Mouse (Mus musculus) frontal cortex, postnatal 10 days (tissue): Measurements from ENCODE around the gene Ifitm6.
"Not testable (repeated sequence)": the region's sequence is repeated elsewhere in the genome, so short reads cannot be mapped to it uniquely, and the experiment has no call there.

Experiments
- DNase-seq, 2 experiments: peaks; one replicate each; pipeline ENCODE4 v3.0.0; 2022; ENCODE audit warnings: low spot score in 2 of 2, mixed read lengths in 1 of 2

Ifitm6 gene

DNA sequence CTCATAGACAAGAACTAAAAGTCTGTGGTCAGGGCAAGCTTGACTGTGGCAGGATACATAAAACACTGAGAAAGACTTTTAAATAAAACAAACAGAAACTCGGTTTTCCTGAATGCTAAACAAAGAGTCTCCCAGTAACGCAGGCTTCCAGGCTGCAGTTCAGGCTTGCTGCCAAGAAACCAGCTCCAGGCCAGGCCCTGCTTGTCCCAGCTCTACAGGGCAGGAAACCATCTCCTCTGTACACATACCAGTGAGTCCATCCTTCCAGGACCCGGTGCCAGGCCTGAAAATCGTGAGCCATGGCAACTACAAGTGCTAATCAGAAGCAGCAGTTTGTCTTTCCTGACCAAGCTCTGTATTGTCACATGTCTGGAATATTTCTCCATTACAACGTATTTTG lies 23.9 kb upstream of the Ifitm6 start:
- no peak for DNase-seq

DNA sequence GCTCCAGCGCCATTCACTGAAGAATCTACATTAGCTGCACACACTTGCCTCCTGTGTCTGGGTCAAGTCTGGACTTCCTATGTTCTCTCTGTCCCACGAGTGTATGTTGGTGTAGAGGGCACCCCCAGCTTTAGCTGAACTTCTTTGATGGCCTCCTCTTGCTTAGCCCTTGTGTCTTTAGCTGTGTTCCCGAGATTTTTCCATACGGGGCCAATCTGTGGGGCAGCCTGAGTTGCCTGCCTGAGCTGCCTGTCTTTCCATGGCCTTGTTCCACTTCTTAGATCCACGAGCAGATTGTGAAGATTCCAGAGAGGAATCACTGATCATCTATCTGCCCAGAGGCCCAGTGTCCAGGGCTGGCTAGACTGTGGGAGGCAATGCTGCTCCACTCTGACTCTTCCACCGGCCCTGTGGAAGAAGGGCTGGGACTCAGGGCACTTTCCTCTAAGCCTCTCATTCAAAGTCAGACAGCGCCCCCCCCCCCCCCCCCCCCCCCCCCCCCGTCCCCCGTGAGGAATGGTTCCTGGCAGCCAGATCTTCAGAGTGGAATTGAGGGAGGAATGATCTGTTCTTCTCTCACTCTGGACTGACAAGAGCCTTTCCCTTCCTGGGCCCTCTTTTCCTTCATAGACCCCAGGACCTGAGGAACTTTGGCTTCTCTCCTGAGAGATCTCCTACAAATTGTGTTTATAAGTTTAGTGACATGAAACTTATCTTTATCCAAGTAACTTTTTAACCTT lies 23.3 kb upstream of the Ifitm6 start:
- no peak for DNase-seq

DNA sequence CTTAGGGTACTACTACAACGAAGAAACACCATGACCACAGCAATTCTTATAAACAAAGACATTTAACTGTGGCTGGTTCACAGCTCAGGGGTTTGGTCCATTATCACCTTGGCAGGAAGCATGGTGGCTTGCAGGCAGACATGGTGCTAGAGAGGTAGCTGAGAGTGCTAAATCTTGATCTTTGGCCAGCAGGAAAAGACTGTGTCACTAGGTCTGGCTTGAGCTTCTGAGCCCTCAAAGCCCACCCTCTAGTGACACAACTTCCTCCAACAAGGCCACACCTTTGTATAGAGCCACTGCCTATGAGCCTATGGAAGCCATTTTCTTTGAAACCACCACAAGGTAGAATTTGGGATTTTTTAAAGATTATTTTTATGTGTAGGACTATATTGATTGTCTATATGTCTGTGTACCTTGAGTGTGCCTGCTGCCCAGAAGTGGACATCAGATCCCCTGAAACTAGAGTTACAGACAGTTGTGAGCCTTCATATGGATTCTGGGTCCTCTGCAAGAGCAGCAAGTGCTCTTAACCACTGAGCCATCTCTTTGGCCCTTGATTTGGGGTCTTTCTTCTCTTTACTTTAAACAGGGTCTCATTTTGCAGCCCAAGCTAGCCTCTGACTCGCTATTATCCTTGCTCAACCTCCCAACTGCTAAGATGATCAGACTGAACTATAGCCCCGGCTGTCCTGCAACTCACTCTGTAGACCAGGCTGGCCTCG lies 21.8 kb upstream of the Ifitm6 start:
- DNase-seq = no peak

DNA sequence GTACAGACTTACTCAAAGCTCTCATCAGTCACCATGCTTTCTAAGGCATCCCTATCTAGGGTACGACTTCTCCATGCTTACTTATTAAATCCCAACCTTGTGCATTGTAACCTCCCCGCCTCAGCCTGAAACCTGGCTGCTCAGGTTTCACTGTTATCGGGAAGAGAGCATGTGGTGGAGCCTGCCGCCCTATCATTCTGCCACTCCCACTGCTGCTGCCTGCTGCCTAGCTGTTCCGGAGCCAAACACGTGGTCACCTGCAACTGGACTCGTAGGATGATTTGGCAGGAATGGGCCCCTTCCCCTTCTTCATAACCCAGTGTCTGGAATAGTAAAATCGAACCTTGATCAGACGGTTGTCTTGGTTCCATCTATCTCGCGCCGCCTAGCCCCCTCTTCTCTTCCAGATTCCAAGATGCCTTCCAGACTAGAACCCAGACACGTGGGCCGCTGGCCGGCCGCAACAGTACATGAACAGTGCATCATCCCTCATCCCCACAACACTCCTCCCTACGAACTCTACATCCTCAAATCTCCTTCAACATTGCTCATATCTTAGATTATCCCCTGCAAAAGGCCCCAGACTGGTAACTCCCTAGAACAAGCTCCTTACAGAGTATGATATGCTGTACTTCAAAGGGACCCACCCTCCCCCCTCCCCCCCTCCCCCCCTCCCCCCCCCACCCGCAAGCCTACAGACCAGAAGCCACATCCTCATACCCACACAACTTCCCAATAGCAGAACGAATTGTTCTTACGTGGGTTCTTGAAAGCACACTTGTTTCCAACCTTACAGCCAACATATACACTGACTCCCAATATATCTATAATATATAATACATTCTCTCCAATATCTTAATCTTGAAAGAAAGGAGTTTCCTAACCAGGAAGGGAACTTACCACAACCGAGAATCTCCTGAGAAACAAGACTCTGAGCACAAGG lies 20.6 kb upstream of the Ifitm6 start:
- DNase-seq = no peak

DNA sequence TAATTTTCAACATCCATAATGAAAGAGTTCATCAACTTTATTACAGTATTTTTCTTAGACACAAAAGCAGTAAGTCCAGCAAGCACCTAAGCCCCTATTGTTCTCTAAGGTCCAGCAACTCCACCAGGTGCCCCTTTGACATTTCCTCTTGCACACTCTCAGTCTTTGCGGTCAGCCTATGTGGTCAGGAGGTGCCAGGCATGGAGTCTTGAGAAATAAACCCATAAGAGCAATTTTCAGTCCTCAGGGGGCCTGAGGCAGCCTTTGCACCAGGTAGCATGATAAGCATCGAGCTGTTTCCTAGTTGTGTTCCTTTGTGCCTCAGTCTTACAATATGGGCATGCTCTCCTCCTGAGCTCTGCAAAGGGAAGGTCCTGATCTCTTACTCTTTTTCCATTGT lies 18.9 kb upstream of the Ifitm6 start:
- not testable (repeated sequence) for DNase-seq

DNA sequence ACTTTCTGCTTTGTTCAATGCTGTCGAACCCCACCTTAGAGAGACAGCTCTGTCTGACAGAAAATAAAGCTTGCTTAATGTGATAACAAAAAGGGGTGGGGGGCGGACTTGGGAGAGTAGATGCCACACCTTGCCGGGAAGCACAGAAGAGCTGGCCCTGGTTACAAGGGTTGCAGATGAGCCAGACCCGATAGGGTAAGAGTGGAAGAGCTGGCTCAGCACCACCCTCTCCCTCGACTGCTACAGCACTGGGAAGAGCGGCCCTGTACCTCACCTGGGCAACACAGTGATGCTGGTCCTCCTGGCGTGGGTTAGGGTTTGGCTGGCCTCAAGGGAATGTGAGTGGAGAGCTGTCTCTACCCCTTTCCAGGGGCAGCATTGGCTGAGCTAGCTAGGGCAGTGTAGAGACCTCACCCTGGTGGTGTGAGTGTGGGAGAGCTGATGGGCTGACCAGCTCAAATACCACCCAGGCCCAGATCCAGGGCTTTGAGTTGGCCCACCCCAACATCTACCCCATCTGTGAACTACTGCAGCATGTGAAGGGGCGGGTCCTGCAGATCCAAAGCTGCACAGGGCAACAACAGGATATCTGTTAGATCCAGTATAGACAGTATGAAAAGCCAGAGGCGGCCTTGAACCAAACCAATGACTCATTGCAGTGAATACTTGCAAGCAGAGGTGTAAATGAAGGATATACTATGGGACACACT lies 14.9 kb upstream of the Ifitm6 start:
- no peak for DNase-seq

DNA sequence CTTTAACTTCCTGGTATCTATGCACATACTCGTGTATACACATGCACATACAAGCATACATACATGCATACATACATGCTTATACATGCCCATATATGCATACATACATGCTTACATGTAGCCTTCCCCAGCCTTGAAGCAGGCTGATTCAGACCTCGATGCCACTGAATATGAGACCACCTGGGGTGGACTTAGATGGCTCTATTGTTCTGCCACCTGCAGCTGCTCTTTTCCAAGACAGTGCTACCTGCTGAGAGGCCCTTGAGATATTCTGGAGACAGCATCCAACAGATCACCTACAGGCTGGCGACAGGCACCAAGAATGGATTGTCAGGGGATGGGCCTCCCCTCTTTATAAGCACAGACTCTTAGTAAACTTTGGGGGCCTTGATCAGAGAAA lies 12.7 kb upstream of the Ifitm6 start:
- DNase-seq = no peak

DNA sequence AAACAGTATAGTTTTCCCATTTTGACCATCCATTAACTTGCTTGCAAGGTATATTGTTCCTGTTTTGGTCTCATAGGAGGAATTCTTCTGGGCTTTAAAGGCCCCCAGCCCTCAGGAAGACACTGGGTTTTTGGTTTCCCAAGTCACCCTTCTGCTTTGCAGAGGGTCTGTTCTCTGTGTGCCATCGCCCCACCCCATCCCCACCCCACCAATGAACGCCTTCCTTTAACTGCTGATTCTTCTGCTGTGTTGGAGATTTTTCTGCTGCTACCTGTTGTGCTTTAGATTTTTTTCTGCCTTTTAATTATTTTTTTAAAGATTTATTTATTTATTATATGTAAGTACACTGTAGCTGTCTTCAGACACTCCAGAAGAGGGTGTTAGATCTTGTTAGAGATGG lies 11.1 kb upstream of the Ifitm6 start, which contains the start of gene Gm17387:
TSS of gene Gm17387 (plus strand) at position 301 of the 400 bp plus-strand sequence.
- no peak for DNase-seq

DNA sequence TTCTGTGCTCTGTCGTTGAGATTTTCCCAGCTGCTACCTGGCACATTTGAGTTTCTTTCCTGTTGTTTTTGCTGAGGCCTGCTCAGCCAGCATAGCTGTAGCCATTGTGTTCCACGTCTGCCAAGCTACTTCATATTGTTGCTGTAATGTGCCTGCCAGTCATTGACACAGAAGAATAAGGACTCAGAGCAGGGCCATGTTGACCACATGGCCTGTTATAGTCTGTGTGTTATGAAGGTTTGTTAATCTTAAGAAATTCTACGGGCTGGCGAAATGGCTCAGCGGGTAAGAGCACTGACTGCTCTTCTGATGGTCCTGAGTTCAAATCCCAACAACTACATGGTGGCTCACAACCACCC lies 9.0 kb upstream of the Ifitm6 start:
- no peak for DNase-seq

DNA sequence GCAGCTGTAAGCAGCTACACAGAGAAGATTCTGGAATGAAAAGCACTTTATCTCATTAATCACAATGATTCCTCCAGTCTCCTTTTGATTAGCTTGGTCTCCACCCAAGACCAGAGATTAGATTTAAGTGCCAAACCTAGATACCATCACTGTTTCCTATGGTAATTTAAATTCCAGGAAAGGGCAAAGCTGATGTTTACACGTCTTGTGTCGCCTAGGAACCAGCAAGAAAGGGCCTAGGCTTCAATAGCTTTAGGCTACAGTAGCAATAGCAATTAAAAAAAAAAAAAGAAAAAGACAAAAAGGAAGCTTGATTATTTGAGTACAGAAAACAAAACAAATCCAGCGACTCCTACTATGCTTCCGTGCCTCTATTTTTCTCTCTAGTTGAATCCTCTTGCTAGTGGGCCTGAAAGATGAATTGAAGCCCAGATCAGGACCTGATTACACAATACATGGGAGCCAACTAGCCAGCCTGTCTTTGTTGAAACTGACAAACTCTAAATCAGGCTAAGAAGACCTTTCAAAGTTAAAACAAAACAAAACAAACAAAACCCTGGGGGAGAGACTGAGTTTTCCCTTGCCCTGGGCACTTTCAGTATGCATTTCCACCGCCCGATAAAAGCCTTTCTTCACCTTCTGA lies 8.5 kb upstream of the Ifitm6 start:
- DNase-seq = no peak

DNA sequence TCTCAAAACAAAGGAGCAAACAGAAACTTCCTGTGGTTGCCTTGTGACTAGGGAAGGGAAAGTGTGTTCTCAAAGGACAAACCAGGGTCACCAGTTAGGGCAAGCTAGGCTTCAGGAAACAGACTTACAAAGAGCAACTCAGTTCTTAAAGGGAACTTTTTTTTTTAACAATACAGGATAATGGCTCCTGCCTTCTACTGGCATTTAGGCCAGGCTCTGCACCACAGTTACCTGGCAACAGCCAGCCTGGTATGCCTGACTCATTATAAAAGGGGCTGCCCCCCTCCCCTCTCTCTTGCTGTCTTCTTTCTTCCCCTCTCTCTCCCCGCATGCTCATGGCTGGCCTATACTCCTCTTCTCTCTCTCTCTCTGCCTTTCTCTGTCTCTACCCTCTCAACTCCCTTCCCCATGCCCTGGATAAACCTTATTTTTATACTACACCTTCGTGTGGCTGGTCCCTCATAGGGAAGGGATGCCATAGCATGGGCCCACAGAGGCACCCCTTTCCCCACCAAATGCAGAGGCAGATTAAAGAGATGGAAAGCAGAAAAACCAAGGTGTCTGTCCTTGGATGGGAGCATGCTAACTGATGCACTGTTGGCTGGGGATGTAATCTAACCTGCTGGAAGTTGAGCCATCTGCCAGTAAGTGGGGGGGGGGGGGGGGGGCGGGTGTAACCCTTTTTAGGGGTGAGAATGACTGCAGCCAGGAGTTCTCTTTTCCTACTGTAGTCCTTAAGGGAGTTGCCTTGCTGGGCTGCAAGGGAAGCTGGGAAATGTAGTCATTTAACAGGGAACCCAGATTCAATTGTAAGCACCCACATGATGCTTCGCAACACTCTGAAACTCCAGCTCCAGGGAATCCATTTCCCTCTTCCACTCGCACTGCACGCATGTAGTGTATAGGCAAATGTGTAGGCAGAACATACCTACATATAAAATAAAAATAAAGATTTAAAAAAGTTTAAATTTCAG lies 7.4 kb upstream of the Ifitm6 start:
- no peak for DNase-seq

DNA sequence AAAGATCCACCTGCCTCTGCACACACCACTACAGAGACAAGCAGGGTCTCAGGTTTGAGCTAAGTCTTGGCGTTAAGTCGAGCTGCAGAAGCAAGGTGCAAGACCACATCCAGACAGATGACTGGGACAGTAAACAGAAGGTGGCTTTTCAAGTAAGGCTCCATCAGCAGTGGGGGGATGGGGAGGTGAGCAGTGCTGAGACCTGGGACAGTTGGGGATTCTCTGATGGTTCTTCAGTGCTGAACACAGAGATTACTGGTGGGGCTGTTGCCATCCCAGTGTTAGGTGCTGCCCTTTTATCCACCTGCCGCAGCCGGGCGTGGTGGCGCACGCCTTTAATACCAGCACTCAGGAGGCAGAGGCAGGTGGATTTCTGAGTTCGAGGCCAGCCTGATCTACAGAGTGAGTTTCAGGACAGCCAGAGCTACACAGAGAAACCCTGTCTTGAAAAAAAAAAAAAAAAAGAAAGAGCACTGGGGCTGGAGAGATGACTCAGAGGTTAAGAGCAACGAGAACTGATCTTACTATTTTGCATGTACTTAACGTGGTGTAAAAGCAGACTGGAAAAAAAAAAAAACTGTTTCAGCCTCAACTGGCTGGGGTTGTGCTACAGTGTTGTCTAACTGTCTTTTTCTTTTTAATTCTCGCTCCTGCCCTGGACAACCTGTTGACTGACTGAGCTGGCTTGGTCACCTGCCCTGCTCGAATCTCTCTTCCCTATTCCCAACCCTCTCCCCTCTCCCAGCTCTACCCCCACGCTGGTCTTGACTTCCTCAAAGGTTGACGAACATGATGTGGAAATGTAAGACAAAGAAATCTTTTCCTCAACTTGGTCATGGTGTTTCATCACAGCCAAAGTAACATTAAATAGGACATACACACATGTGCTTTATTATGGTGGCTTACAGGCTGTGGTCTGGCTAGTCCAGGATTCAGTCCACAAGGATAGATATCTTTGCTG lies 4.0 kb upstream of the Ifitm6 start:
- no peak for DNase-seq

DNA sequence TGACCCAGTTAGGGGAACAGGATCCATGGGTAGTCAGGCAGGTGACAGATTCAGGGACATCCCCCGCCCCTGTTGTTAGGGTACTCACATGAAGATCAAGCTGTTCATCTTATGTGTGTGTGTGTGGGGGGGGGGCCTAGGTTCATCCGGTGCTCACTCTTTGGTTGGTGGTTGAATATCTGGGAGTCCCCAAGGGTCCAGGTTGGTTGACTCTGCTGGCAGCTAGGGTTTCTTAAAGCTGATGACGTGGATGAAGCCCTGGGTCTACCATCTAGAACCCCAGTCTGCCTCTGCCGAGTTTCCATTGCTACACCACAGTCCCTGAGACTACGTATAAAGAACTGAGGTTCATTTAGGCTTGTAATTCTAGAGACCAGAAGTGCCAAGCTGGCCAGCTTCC lies 1.3 kb upstream of the Ifitm6 start:
- no peak for DNase-seq

DNA sequence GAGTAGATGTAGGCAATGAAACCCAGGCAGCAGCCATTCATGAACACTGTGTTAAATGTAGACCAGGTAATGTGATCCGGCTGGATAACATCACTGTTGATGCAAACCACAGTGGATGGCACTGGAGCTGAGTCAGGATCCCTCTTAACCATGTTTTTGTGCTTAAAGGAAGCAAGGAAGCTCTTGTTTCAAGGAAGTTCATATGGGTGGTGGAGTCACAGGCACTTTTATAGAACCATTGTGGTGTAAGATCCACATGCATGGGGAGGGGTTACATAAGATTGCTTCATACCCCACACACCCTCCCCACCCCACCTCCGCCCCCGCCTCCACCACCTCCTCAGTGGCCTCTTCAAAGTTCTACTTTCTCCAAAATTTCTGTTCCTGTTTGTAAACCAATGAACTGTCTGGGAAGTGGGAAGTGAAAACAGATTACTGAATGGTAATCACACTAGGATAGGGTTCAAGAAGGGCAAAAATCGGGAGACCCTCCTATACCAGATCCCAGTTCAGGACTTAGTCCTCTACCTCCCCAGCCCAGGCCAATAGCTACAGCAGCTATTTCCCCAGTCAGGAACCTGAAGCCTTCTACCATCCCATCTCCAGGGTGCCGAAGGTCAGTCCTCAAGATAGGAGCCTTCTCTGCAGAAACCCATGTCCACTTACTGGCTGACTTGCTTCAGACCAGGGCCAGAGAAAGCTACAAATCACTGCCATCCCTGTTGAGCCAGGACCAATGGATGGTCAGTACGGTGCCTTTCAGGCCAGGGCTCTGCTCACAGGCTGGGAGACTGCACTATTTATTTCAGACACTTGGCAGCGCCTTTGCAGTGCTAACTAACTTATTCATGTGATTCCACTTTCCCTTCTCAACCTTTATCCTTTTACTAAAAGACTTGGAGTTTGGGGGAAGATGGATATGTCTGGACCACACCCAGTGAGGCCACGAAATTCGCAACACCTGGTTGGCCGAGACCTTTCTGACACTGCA lies 722 bp downstream of the Ifitm6 start:
- DNase-seq = no peak

DNA sequence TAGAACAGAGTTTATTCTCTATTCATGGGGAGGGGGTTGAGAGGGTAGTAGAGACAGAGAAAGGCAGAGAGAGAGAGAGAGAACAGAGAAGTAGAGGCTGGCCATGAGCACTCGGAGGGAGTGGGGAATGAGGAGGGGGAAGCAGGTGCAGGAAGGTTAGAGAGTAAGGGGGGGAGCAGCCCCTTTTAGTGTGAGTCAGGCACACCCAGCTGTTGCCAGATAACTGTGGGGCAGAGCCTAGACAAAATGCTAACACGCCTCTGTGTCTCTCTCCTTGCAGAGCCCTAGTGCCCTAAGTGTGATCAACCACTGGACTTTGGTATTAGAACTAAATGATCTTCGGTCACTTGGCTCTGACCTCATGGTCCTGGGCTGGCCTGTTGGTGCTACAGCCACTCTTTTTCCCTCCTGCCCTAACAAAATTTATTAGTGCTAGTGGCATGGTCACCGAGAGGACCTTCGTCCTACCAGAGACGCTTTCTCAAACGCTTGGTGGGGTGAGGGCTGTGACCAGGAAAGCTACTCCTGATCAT lies 6.4 kb downstream of the Ifitm6 start:
- DNase-seq = no peak

DNA sequence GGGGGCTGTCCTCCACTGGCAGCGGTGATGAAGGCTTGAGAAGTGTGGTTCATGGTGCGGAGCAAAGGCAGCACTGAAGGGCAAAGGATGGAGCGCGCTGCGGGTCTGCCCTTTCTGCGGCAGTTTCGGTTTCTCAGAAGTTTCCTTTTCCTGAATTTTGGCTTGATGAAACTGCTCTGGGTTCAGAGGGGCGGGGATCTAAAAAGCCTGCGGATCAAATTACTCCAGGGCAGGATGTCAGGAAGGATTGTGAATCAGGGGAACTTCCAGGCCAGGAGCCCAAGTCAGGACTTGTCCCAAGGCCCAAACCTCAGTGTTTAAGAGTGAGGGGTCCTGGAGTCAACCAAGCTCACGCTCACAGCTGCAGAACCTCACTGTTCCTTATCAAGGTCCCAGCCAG lies 7.1 kb downstream of the Ifitm6 start, which contains the start of gene Ifitm3:
TSS of gene Ifitm3 (minus strand) at position 178 of the 400 bp plus-strand sequence.
- DNase-seq = no peak

DNA sequence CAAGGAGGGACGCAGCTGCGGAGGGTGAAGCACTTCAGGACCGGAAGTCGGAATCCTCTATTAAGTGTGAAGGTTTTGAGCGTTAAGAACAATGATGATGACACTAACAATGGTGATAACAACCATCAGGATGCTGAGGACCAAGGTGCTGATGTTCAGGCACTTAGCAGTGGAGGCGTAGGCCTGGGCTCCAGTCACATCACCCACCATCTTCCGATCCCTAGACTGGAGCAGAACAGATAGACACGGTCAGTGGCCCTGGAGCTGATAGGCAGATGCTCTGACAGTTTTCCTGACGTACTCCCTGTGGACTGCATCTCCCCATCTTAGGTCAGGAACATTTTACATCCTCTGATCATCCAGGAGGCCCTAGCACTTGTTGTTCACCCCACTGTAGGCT lies 8.1 kb downstream of the Ifitm6 start:
- no peak for DNase-seq
